Mouse (Mus musculus): Measurements from ENCODE around the gene Cd82. TPM values are rescaled to one million over a fixed set of nuclear protein-coding genes. Genes with fewer than 3 reads are reported as not detected.

The Cd82 gene
- total RNA-seq, 2 experiments from 2014 or later, result 11.2 to 15.2 TPM

- DNase-seq (ENCODE audit: low spot score in 2 of 2), result no peak
Observed at GRCm38 (mm10) chr2:93446606-93447353, 16.2 kb downstream of the Cd82 start.

DNA sequence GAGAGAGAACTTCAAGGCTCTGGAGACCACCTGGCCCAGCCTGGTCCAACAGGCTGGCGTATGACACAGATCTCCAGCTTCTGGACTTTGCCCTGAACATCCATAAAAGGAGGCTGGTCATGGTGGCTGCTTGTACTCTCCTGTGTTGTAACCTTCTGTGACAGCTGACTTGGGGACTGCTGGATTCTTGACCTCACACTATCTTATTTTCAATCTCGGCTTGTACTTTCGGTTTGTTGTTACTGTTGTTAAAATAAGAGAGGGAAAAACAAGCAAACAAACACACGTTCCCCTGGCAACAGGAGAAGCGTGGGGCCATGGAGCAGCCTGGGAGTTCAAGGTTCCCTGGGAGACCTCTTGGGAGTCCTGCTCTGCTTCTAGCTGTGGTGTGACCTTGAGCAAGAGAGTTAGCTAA is 17.7 kb downstream of the Cd82 start:
- no peak for DNase-seq (ENCODE audit: low spot score in 2 of 2)

- no peak for DNase-seq (ENCODE audit: low spot score in 2 of 2)
Observed at GRCm38 (mm10) chr2:93444280-93444679, 18.7 kb downstream of the Cd82 start.

GRCm38 (mm10) chr2:93443106-93443505 is 19.8 kb downstream of the Cd82 start:
- no peak for DNase-seq (ENCODE audit: low spot score in 2 of 2)

- no peak for DNase-seq (ENCODE audit: low spot score in 2 of 2)
Observed at GRCm38 (mm10) chr2:93439812-93440559, 23.0 kb downstream of the Cd82 start.

DNA sequence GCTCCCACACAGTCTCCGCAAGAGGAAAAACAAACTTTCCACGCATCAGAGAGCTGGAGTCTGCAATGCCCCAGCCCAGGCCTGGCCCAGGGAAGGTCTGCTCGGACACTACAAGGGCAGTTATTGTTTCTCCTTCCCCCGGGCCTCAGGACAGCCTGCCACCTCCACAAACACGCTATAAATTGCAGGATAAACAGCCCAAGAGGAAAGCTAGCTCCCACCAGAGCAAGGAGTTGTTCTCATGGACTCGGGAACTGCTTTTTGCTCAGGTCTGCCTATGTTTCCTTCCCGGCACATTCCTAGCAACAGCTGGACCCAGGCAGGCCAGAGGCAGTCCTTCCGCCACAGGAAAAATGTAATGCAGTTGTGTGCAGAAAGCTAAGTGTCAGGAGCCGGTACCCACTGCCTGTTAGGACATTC is 23.6 kb downstream of the Cd82 start:
- no peak for DNase-seq (ENCODE audit: low spot score in 2 of 2)

- no peak for DNase-seq (ENCODE audit: low spot score in 2 of 2)
Observed at GRCm38 (mm10) chr2:93438335-93438734, 24.6 kb downstream of the Cd82 start.

- DNase-seq (ENCODE audit: low spot score in 2 of 2), result no peak
Observed at GRCm38 (mm10) chr2:93435577-93435976, 27.4 kb downstream of the Cd82 start.

GRCm38 (mm10) chr2:93434896-93435295 is 28.0 kb downstream of the Cd82 start:
- DNase-seq (ENCODE audit: low spot score in 2 of 2), result no peak

- DNase-seq (ENCODE audit: low spot score in 2 of 2), result no peak
Observed at GRCm38 (mm10) chr2:93433543-93433942, 29.4 kb downstream of the Cd82 start.

DNA sequence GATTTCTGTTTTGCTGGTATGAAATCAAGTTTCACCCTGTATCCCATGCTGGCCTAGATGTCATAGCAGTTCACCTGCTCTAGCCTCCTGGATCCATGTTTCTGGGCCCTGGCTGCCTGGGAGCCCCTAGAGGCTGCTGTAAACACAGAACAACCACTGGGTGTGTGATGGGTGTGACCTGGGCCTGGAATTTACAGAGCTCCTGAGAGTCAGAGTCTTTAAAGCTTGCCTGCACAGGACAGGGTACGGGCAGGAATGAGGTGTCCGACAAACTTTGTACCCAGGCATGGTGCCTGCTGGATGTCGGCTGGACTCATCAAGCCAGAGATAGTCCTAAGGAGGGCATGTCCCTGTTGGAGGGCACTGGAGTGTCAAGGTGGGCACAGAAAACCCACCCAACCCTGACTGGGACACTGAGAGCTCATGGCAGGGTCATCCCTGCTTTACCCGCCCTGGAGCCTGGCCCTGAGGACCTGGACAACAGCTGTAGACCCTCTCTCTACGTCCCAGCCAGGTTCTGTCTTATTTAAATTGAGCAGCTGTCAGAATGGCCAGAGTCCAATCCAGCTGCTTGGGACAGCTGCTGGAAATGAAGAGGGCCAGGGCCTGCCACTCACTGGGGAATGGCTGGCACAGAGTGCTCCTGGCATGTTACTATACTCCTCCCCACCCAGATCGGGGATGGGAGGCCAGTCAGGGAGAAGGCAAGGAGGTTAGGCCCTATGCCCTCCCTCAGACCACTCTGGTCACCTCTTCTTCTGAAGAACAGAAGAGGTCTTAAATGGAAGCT is 30.1 kb downstream of the Cd82 start:
- DNase-seq (ENCODE audit: low spot score in 2 of 2), result no peak

GRCm38 (mm10) chr2:93431575-93432325 is 31.2 kb downstream of the Cd82 start:
- DNase-seq (ENCODE audit: low spot score in 2 of 2), result no peak

- no peak for DNase-seq (ENCODE audit: low spot score in 2 of 2)
Observed at GRCm38 (mm10) chr2:93430993-93431392, 31.9 kb downstream of the Cd82 start.

GRCm38 (mm10) chr2:93428004-93428531 is 34.9 kb downstream of the Cd82 start:
- no peak for DNase-seq (ENCODE audit: low spot score in 2 of 2)

DNA sequence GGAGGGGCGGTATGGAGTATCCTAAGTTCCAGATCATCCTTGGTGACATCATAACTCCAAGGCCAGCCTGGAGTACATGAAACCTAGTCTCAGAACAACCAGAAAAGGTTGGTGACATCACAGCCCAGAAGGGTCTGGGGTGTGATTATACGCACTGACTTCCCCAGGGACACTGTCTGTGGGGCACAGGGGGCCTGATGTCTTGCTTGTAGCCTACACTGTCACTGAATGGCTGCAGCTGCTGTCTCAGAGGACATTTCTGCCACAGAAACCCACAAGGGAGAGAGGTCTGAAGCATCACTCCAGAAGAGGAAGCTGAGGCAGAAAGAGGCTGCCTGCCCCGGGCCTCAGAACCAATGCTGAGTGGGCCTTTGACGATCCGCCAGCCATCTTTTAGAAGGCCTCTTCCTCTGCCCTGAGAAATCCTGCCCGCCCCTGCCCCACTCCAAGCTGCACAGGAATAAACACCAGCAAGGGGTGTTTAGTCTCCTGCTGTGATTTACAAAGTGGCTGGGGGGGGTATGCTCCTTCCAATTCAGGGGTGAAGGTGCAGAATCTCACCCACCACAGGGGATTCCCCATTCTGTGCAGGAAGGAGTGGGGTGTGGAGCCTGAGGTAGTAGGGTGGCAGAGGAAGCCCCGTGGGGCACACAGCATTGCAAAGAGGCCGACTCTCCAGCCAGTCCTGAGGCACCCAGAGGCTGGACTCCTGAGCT is 35.8 kb downstream of the Cd82 start:
- no peak for DNase-seq (ENCODE audit: low spot score in 2 of 2)

- no peak for DNase-seq (ENCODE audit: low spot score in 2 of 2)
Observed at GRCm38 (mm10) chr2:93425810-93426209, 37.1 kb downstream of the Cd82 start.

DNA sequence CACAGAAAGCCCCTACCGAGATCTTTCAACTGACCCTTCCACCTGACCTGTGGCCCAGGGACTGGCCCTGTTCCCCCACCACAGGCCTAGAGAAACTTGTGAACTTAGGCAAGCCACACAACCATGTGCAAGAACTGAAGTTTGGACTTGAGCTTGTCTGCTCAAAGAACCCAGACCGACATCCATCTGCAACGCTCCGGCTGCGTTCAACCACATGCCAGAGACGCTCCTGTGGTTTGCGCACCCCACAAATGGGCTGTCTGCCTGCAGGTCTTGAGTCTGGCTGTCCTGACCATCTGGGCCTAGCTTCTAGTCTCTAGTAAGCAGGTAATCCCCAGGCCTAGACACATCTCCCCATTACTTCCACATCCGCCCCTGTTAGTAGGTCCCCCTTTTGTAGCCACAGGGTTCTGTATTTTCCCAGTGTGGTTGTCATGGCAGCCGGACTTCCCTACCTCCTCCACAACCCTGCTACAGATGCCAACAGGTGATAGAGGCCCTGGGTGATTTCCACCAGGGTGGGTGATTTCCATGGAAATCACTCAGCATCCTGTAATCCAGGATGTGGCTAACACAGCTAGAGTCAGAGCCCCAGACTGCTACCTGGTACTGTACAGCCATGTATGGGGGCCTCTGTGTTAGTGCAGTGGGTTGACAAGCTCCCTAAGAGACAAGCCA is 38.5 kb downstream of the Cd82 start:
- DNase-seq (ENCODE audit: low spot score in 2 of 2), result no peak

GRCm38 (mm10) chr2:93421320-93421719 is 41.6 kb downstream of the Cd82 start:
- peak; percentile 67 to 76 for DNase-seq (ENCODE audit: low spot score in 2 of 2)

- DNase-seq (ENCODE audit: low spot score in 2 of 2), result no peak
Observed at GRCm38 (mm10) chr2:93419971-93420370, 43.0 kb downstream of the Cd82 start.

- DNase-seq (ENCODE audit: low spot score in 2 of 2), result peak; percentile 83 to 85
Observed at GRCm38 (mm10) chr2:93418396-93418795, 44.5 kb downstream of the Cd82 start.

Measured in layer of hippocampus, postnatal 14 days (tissue).